Mouse (Mus musculus): Measurements from ENCODE around the gene 4930579F01Rik.
"Not testable (repeated sequence)": the region's sequence is repeated elsewhere in the genome, so short reads cannot be mapped to it uniquely, and the experiment has no call there.

The 4930579F01Rik gene

GRCm38 (mm10) chr3:138144642-138145171 lies 48.9 kb downstream of the 4930579F01Rik start, which contains the start of gene Mttp:
TSS of gene Mttp (minus strand) at chr3:138144968.
- peak; percentile 75 for DNase-seq (ENCODE audit: low read depth, low spot score)

- peak; percentile 13 for DNase-seq (ENCODE audit: low read depth, low spot score)
Measured at GRCm38 (mm10) chr3:138144060-138144641, 49.5 kb downstream of the 4930579F01Rik start.

GRCm38 (mm10) chr3:138143315-138144059 lies 50.1 kb downstream of the 4930579F01Rik start, which contains the start of gene Trmt10a:
TSS of gene Trmt10a (plus strand) at chr3:138143448.
- peak; percentile 98 for DNase-seq (ENCODE audit: low read depth, low spot score)

- no peak for DNase-seq (ENCODE audit: low read depth, low spot score)
Measured at GRCm38 (mm10) chr3:138142733-138143314, 50.8 kb downstream of the 4930579F01Rik start.

GRCm38 (mm10) chr3:138142052-138142732 lies 51.4 kb downstream of the 4930579F01Rik start:
- no peak for DNase-seq (ENCODE audit: low read depth, low spot score)

GRCm38 (mm10) chr3:138139663-138140062 lies 54.0 kb downstream of the 4930579F01Rik start:
- no peak for DNase-seq (ENCODE audit: low read depth, low spot score)

GRCm38 (mm10) chr3:138138146-138138545 lies 55.5 kb downstream of the 4930579F01Rik start:
- not testable (repeated sequence) for DNase-seq (ENCODE audit: low read depth, low spot score)

GRCm38 (mm10) chr3:138134528-138134927 lies 59.1 kb downstream of the 4930579F01Rik start:
- DNase-seq (ENCODE audit: low read depth, low spot score): no peak

- DNase-seq (ENCODE audit: low read depth, low spot score): no peak
Measured at GRCm38 (mm10) chr3:138133916-138134315, 59.7 kb downstream of the 4930579F01Rik start.

GRCm38 (mm10) chr3:138133463-138133862 lies 60.2 kb downstream of the 4930579F01Rik start:
- no peak for DNase-seq (ENCODE audit: low read depth, low spot score)

- DNase-seq (ENCODE audit: low read depth, low spot score): no peak
Measured at GRCm38 (mm10) chr3:138131168-138131567, 62.5 kb downstream of the 4930579F01Rik start.

- no peak for DNase-seq (ENCODE audit: low read depth, low spot score)
Measured at GRCm38 (mm10) chr3:138130692-138131091, 62.9 kb downstream of the 4930579F01Rik start.

GRCm38 (mm10) chr3:138129110-138129509 lies 64.5 kb downstream of the 4930579F01Rik start:
- DNase-seq (ENCODE audit: low read depth, low spot score): no peak

GRCm38 (mm10) chr3:138123842-138124241 lies 69.8 kb downstream of the 4930579F01Rik start:
- no peak for DNase-seq (ENCODE audit: low read depth, low spot score)

GRCm38 (mm10) chr3:138121461-138121860 lies 72.2 kb downstream of the 4930579F01Rik start:
- DNase-seq (ENCODE audit: low read depth, low spot score): no peak

- no peak for DNase-seq (ENCODE audit: low read depth, low spot score)
Measured at GRCm38 (mm10) chr3:138119444-138120105, 74.0 kb downstream of the 4930579F01Rik start.

GRCm38 (mm10) chr3:138118831-138119230 lies 74.8 kb downstream of the 4930579F01Rik start:
- DNase-seq (ENCODE audit: low read depth, low spot score): no peak

GRCm38 (mm10) chr3:138118392-138118791 lies 75.2 kb downstream of the 4930579F01Rik start:
- no peak for DNase-seq (ENCODE audit: low read depth, low spot score)

GRCm38 (mm10) chr3:138116871-138117270 lies 76.8 kb downstream of the 4930579F01Rik start:
- no peak for DNase-seq (ENCODE audit: low read depth, low spot score)

- no peak for DNase-seq (ENCODE audit: low read depth, low spot score)
Measured at GRCm38 (mm10) chr3:138114106-138114505, 79.5 kb downstream of the 4930579F01Rik start.
